Mouse (Mus musculus) urinary bladder, adult 2 months (tissue): Measurements from ENCODE around the gene Cmas. TPM values are rescaled to one million over a fixed set of nuclear protein-coding genes. Genes with fewer than 3 reads are reported as not detected.

ENCODE experiments used
- DNase-seq: peaks from one replicate; pipeline ENCODE4 v3.0.0; 2022; ENCODE audit warnings: low spot score
- polyA plus RNA-seq: library from polyadenylated mRNA; depleted of rRNA; stranded (reverse); fragments of >200 nt; gene quantifications from 2 replicates; pipeline ENCODE4 v1.2.3, GENCODE M21; 2012

Cmas gene
- polyA plus RNA-seq, 1 experiment: 47.6 TPM

GRCm38 (mm10) chr6:142752331-142753246, 3.9 kb upstream of the Cmas start:
- DNase-seq: no peak

GRCm38 (mm10) chr6:142757334-142757965, 964 bp downstream of the Cmas start:
- DNase-seq: no peak

GRCm38 (mm10) chr6:142757976-142758375, 1.5 kb downstream of the Cmas start:
- no peak for DNase-seq

GRCm38 (mm10) chr6:142758562-142758961, 2.1 kb downstream of the Cmas start:
- DNase-seq: no peak

- no peak for DNase-seq
These were observed 3.1 kb downstream of the Cmas start for GRCm38 (mm10) chr6:142759633-142760032.

GRCm38 (mm10) chr6:142764933-142765332, 8.4 kb downstream of the Cmas start:
- no peak for DNase-seq

- DNase-seq: no peak
These were observed 10.8 kb downstream of the Cmas start for GRCm38 (mm10) chr6:142767305-142767704.

GRCm38 (mm10) chr6:142769896-142770295, 13.4 kb downstream of the Cmas start:
- no peak for DNase-seq

- no peak for DNase-seq
These were observed 15.2 kb downstream of the Cmas start for GRCm38 (mm10) chr6:142771643-142772042.

- no peak for DNase-seq
These were observed 17.1 kb downstream of the Cmas start for GRCm38 (mm10) chr6:142773566-142773965.

- DNase-seq: no peak
These were observed 20.4 kb downstream of the Cmas start for GRCm38 (mm10) chr6:142776935-142777334.

GRCm38 (mm10) chr6:142779045-142779811, 22.7 kb downstream of the Cmas start:
- no peak for DNase-seq

- no peak for DNase-seq
These were observed 23.5 kb downstream of the Cmas start for GRCm38 (mm10) chr6:142779812-142780573.

GRCm38 (mm10) chr6:142780574-142781033, 24.1 kb downstream of the Cmas start:
- DNase-seq: no peak

- DNase-seq: no peak
These were observed 24.8 kb downstream of the Cmas start for GRCm38 (mm10) chr6:142781286-142781685.

- DNase-seq: no peak
These were observed 28.9 kb downstream of the Cmas start for GRCm38 (mm10) chr6:142785343-142785742.

- DNase-seq: no peak
These were observed 29.6 kb downstream of the Cmas start for GRCm38 (mm10) chr6:142786106-142786505.

- peak; percentile 15 for DNase-seq
These were observed 31.8 kb downstream of the Cmas start for GRCm38 (mm10) chr6:142788042-142788987.

- DNase-seq: no peak
These were observed 33.2 kb downstream of the Cmas start for GRCm38 (mm10) chr6:142789736-142790135.
